Mouse (Mus musculus) thymus, adult 2 months (tissue): ENCODE data around the gene Plk3. TPM values are rescaled to one million over a fixed set of nuclear protein-coding genes. Genes with fewer than 3 reads are reported as not detected.

Experiments used
- DNase-seq: peaks from one replicate; pipeline ENCODE4 v3.0.0; 2021
- H3K27ac ChIP-seq: fragments of 200-500 bp; 2 replicates; pipeline ENCODE4 v1.5.1; 2012; ENCODE audit warnings: low read length, control low read depth; ENCODE audit not compliant: control insufficient read depth, insufficient read depth
- H3K27me3 ChIP-seq: fragments of 200-500 bp; 2 replicates; pipeline ENCODE4 v1.6.1; 2012; ENCODE audit warnings: mild to moderate bottlenecking, low read length, moderate library complexity, mixed read lengths; ENCODE audit not compliant: control insufficient read depth, insufficient read depth
- H3K36me3 ChIP-seq: fragments of 200-500 bp; 2 replicates; pipeline ENCODE4 v1.6.1; 2012; ENCODE audit warnings: mild to moderate bottlenecking, low read length, moderate library complexity; ENCODE audit not compliant: control insufficient read depth, insufficient read depth
- H3K4me1 ChIP-seq: fragments of 200-500 bp; replicated peaks from 2 replicates; pipeline ENCODE4 v1.6.1; 2012; ENCODE audit warnings: low read length; ENCODE audit not compliant: control insufficient read depth, insufficient read depth
- H3K4me3 ChIP-seq: fragments of 200-500 bp; 2 replicates; pipeline ENCODE4 v1.5.1; 2012; ENCODE audit warnings: mild to moderate bottlenecking, low read length, control low read depth, moderate library complexity; ENCODE audit not compliant: control insufficient read depth, insufficient read depth
- CTCF ChIP-seq: fragments of 200-500 bp; IDR thresholded peaks from 2 replicates; pipeline ENCODE4 v1.5.1; 2012; ENCODE audit warnings: mild to moderate bottlenecking, control low read depth, low read length, moderate library complexity, borderline replicate concordance; ENCODE audit not compliant: control insufficient read depth, poor library complexity, insufficient read depth; ENCODE audit errors: extremely low read depth
- POLR2A ChIP-seq: fragments of 200-500 bp; IDR thresholded peaks from 2 replicates; pipeline ENCODE4 v1.6.1; 2012; ENCODE audit warnings: mild to moderate bottlenecking, low read length, control low read depth, moderate library complexity; ENCODE audit not compliant: control insufficient read depth, poor library complexity, insufficient read depth; ENCODE audit errors: extremely low read depth
- WGBS: fragments of 180-500 bp; shearing (Covaris S2); methylation state at CpG from one replicate; pipeline ENCODE4 v1.1.7; 2018; 5-methylcytosine and 5-hydroxymethylcytosine counted together
- polyA plus RNA-seq: library from polyadenylated mRNA; depleted of rRNA; stranded (reverse); fragments of >200 nt; gene quantifications from 2 replicates; pipeline ENCODE4 v1.2.3, GENCODE M21; 2012

Plk3 gene
- polyA plus RNA-seq, 1 experiment: 21.4 TPM

GRCm38 (mm10) chr4:117131198-117131597, 2.6 kb downstream of the Plk3 start:
- Histone ChIP-seq H3K36me3 (no peaks in the 10 kb centered on the region), H3K4me3 (no peak overlapping the region), H3K4me1 (peaks cover 17% of the 10 kb centered on the region), H3K27me3 (no peaks in the 10 kb centered on the region; the same call in 1 of the 2 replicates), H3K27ac (no peak overlapping the region)
- WGBS: 95% methylated on average over 6 of the region's 6 CpGs
- TF ChIP-seq CTCF: no peak
- no peak for TF ChIP-seq POLR2A
- no peak for DNase-seq

DNA sequence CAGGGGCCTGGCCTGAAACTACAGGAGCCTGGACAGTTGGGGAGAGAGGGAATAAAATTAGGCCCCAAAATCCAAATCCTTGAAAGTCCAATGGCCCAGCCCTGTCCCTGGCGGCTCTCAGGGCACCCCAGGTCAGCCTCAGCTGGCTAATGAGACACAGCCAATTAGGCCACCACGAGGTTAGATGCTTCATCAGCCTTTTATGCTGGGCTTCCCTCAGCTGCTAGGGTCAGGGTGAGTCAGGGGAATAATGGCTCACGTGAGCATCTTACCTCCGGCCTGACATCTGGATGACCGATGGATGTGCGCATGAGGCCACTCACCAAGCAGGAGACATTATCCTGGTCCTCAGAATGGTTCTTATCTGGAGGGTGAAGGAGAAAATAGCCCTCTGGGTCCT, 3.0 kb downstream of the Plk3 start:
- TF ChIP-seq CTCF: no peak
- TF ChIP-seq POLR2A: no peak
- H3K4me3 ChIP-seq: no peak overlapping the region
- 95% methylated on average over 6 of the region's 6 CpGs for WGBS
- peaks cover 19% of the 10 kb centered on the region for H3K4me1 ChIP-seq
- H3K36me3 ChIP-seq: no peaks in the 10 kb centered on the region
- no peak for DNase-seq
- H3K27ac ChIP-seq: no peak overlapping the region
- H3K27me3 ChIP-seq: no peaks in the 10 kb centered on the region; the same call in 1 of the 2 replicates

DNA sequence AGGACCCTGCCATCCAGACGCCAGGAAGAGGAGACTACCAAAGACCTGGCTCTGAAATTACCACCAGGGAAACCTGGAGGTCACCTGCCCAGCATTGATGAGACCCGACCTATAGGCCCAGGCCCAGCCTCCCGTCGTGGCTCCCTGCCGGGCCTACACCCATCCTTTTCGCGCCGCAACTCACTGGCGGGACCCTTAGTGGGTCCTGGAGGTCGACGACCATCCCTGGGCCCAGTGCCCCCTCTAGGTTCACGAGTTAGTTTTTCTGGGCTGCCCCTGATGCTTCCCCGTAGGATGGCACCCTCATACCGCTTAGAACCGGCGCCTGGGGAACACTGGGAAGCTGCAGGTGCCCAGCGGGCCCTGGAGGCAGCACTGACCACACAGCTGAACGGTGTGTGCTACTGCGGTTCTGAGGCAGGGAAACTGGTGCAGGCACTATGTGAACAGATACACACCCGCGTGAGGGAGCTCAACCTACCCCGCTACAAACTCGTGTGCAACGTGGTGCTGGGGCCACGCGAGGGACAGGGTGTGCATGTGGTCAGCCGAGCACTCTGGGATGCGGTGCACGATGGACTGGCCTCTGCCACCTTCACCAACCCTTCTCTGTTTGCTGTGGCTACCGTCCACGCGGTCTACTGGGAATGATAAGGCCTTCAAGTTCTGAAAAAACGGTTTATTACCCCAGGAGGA, 5.6 kb downstream of the Plk3 start:
- Histone ChIP-seq H3K27me3 (no peaks in the 10 kb centered on the region; the same call in 1 of the 2 replicates), H3K27ac (no peak overlapping the region), H3K36me3 (no peaks in the 10 kb centered on the region), H3K4me1 (peaks cover 34% of the 10 kb centered on the region), H3K4me3 (no peak overlapping the region)
- WGBS: 96% methylated on average over 33 of the region's 33 CpGs
- TF ChIP-seq POLR2A (no peak), CTCF (no peak)
- no peak for DNase-seq

DNA sequence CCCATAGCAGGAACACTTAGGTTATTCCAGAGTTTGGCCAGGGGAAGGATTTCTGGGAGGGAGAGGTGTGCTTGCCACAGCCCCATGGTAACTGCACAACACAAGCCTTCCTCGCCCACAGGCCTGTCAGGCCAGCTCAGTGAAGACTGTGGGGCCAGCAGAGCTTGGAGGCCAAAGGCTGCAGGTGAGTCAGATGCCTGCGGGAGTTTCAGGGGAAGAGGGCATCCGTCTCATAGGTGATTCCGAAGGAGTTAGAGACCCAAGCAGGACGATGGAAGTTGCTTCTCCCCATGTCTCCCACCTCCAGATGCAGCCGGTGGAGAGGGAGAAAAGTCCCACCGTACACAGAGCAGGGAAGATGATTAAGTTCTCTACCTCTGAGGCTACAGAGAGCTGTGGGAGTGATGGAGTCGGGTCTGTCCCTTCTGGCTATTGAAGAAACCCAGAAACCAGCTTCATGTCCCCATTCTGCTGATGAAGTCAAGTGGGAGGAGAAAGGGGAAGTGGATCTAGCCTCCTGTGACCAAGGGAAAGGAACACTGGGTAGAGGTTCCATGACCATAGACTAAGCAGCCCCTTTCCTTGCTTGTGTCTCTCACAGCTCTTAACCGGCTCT, 7.0 kb downstream of the Plk3 start, which contains the start of gene Tctex1d4:
Tctex1d4 (plus strand) TSS at position 120 of the 616 bp plus-strand sequence.
- Histone ChIP-seq H3K36me3 (no peaks in the 10 kb centered on the region), H3K27me3 (no peaks in the 10 kb centered on the region), H3K4me1 (peaks cover 30% of the 10 kb centered on the region), H3K27ac (peak within 1 kb of the TSS; percentile 86), H3K4me3 (no peak within 1 kb of the TSS)
- TF ChIP-seq CTCF (no peak), POLR2A (no peak)
- WGBS: 82% methylated on average over 9 of the region's 9 CpGs
- no peak for DNase-seq

- WGBS: 54% methylated on average over 15 of the region's 15 CpGs
- Histone ChIP-seq H3K27me3 (no peaks in the 10 kb centered on the region), H3K27ac (peak overlapping the region; percentile 86), H3K4me3 (no peak overlapping the region), H3K4me1 (peaks cover 30% of the 10 kb centered on the region), H3K36me3 (no peaks in the 10 kb centered on the region)
- peak; percentile 73 for DNase-seq
- no peak for TF ChIP-seq POLR2A
- TF ChIP-seq CTCF: no peak
These were observed 7.7 kb downstream of the Plk3 start for GRCm38 (mm10) chr4:117125910-117126674.

- no peak for DNase-seq
- Histone ChIP-seq H3K4me3 (no peak within 1 kb of the TSS), H3K27ac (peak within 1 kb of the TSS; percentile 86), H3K4me1 (peaks cover 30% of the 10 kb centered on the region), H3K27me3 (no peaks in the 10 kb centered on the region), H3K36me3 (no peaks in the 10 kb centered on the region)
- no peak for TF ChIP-seq CTCF
- no peak for TF ChIP-seq POLR2A
- WGBS: 67% methylated on average over 8 of the region's 8 CpGs
These were observed 8.3 kb downstream of the Plk3 start, which contains the start of gene Btbd19 for GRCm38 (mm10) chr4:117125348-117125909. Gene Btbd19 (minus strand): TSS chr4:117125725.
